Mouse (Mus musculus) adrenal gland, adult (tissue): ENCODE results near the gene Uck1.

Experiments used
- DNase-seq, 2 experiments: peaks; one replicate each; pipeline ENCODE4 v3.0.0; 2022 to 2023; ENCODE audit warnings: low spot score in 1 of 2; ENCODE audit not compliant: inconsistent age in 2 of 2

Gene Uck1

GRCm38 (mm10) chr2:32260635-32261034, 676 bp upstream of the Uck1 start:
- peak in 1 of 2 experiments; percentile 82 for DNase-seq

DNA sequence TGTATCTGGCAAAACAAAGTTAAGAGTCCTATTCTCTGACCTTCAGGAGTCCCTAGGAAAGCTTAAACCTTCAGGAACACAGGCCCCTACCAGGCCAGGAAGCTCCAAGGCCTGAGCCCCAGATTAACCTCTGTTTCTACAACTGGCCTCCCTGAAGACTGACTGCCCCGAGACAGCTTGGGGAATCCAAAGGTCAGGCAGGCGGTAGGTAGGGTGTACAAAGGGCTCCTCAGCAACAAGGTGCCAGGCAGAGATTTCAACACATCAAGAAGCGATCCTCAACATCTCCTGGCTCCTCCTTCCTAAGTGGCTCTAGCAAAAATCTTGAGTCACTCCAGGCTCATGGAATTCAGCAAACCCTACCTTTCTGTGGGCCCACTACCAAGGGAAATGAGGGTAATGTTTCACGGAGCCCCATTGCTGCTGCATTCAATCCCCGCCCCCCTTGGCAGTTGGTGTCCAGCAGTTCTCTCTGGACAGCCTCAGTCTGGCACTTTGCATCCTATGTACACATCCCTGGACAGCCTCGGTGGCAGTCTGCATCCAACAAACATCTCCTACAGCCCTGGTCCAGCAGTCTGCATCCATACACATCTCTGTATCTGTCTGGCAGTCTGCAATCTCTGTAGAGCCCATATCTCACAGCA, 949 bp downstream of the Uck1 start:
- peak in 1 of 2 experiments; percentile 62 for DNase-seq

- no peak for DNase-seq
These were observed 3.7 kb downstream of the Uck1 start for GRCm38 (mm10) chr2:32256273-32256672.

GRCm38 (mm10) chr2:32254563-32254962, 5.4 kb downstream of the Uck1 start:
- peak in 1 of 2 experiments; percentile 47 for DNase-seq

- DNase-seq = peak in 1 of 2 experiments; percentile 53
These were observed 6.6 kb downstream of the Uck1 start for GRCm38 (mm10) chr2:32253352-32253751.

- DNase-seq = no peak
These were observed 7.3 kb downstream of the Uck1 start for GRCm38 (mm10) chr2:32252658-32253057.

GRCm38 (mm10) chr2:32251791-32252527, 8.0 kb downstream of the Uck1 start:
- DNase-seq = peak in 1 of 2 experiments; percentile 66

DNA sequence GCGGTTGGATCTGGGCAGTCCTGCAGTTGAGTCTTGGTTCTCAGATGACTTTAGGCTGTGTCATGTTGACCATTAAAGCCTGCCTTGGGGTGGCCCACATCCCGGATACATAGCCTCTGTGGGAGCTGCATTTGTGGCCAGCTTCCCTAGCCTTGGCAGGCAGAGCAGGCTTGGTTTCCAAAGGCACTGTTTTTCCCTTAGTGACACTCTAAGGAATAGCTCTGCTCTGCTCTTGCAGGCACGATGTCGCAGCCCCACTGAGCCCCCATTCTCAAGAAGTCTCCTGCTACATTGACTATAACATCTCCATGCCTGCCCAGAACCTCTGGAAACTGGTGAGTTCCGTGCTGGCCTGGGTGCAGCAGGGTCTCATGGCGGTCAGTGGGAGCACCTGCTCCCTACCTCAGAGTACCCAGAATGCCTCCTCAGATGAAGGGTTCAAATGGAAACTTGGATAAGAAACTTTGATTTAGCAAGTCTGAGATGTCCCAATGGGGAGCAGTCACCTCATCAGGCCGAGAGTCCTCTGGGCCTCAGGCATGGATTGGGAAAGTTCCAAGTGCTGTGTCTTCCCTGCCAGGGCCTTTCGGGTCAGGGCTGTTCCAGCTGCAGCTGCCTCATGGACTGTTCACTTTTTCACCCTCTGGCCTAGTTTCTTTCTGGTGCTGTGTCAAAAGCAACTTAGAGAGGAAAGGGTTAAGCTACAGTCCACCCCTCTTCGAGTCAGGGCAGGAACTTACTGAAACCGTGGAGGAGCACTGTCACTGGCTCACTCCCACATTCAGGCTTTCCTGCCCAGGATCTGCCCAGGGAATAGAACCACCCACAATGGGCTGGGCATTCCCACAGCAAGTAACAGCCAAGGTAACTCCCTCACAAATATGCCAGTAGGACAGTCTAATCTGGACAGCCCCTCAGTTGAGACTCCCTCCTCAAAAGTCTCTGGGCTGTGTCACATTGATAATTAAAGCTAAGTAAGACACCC, 11.3 kb downstream of the Uck1 start:
- DNase-seq = peak; percentile 55 to 86

DNA sequence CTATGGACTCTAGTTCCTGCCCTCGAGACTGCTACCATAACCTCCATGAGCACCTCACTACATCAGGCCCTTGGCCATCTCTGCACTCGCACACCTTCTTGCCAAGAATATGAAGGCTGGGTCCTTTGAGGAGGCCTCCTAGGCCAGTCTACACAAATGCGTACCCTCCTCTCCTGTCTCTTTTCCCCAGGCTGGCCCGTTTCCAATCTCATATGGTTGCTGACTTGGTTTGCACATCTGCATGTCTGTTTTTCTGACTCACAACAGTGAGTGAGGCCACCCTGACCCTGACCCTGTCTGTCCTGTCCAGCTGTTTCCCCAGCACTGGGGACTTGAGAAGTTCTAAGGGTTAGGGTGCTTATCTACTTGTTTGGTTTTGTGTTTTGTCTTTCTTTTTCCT, 13.2 kb downstream of the Uck1 start:
- peak in 1 of 2 experiments; percentile 80 for DNase-seq

DNA sequence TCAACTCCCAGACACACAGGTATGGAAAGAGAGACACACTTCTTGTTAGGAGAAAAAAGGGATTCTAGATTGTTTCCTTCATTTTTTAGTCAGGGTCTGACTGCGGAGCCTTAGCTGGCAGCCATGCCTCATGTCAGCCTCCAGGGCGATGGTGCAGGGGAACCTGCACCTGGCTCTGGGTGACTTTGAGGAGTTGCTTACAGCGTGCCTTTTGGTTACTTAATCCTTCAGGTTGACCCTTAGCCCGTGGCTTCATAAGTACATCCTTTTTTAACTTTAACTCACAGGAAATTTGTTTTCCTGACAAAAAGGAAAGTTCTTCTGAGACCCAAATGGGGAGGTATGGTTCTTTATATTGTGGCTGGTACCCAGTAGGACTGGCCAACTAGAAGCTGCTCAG, 17.0 kb downstream of the Uck1 start:
- DNase-seq = no peak

- no peak for DNase-seq
These were observed 19.4 kb downstream of the Uck1 start for GRCm38 (mm10) chr2:32240591-32240990.

DNA sequence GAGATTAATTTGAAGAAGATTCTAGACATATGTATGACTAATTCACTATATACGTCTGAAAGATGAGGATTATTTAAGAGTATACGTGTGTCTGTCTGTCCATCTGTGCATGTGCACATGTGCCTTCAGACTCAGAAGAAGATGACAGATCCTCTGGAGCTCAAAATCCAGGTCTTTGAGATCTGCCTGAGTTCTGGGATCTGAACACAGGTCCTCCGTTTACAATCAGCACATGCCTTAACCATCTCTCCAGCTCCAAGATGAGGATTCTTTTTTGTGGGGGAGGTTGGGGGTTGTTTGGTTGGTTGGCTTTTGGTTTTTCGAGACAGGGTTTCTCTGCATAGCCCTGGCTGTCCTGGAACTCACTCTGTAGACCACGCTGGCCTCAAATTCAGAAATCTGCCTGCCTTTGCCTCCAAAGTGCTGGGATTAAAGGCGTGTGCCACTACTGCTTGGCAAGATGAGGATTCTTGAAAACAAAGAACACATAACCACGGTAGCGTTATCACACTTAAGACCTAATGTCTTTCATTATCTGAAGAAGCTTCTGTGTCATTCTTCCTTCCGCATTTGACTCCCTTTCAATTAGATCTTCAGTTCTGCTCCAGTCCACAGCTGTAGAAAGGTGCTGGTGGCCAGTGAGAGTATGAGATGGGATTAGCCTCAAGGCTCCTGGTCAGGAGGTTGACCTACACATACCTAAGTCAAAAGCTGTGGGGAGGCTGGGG, 21.1 kb downstream of the Uck1 start:
- DNase-seq = no peak

- no peak for DNase-seq
These were observed 22.4 kb downstream of the Uck1 start for GRCm38 (mm10) chr2:32237571-32237970.

GRCm38 (mm10) chr2:32236760-32237487, 23.0 kb downstream of the Uck1 start:
- peak; percentile 68 to 91 for DNase-seq

GRCm38 (mm10) chr2:32235886-32236759, 23.8 kb downstream of the Uck1 start, which contains the start of gene Pomt1:
TSS of gene Pomt1 (plus strand) at chr2:32236590.
- DNase-seq = peak; percentile 95 to 97

- no peak for DNase-seq
These were observed 24.5 kb downstream of the Uck1 start for GRCm38 (mm10) chr2:32235433-32235832.

- DNase-seq = no peak
These were observed 37.9 kb downstream of the Uck1 start for GRCm38 (mm10) chr2:32222057-32222456.

GRCm38 (mm10) chr2:32221577-32221976, 38.4 kb downstream of the Uck1 start:
- no peak for DNase-seq

- DNase-seq = no peak
These were observed 39.0 kb downstream of the Uck1 start for GRCm38 (mm10) chr2:32220969-32221368.
